Mouse (Mus musculus): ENCODE results near the gene Obsl1. TPM values are rescaled to one million over a fixed set of nuclear protein-coding genes. Genes with fewer than 3 reads are reported as not detected.

Gene Obsl1
- total and polyA plus RNA-seq, 2 experiments: 0.65 to 1.3 TPM

- Histone ChIP-seq H3K27ac (replicated peaks; ENCODE audit: insufficient read depth, low read depth, low read length) (no peak overlapping the region), H3K36me3 (ENCODE audit: control insufficient read depth, insufficient read depth, low read length) (no peaks in the 10 kb centered on the region), H3K9ac (ENCODE audit: low read depth, low read length) (no peak overlapping the region), H3K4me3 (ENCODE audit: insufficient read depth, low read depth, low read length) (no peak overlapping the region), H3K4me1 (ENCODE audit: control insufficient read depth, insufficient read depth, low read length) (no peaks in the 10 kb centered on the region), H3K79me2 (ENCODE audit: control insufficient read depth, insufficient read depth, low read length) (no peaks in the 10 kb centered on the region), H3K27me3 (ENCODE audit: control insufficient read depth, insufficient read depth, low read length) (peaks cover 14% of the 10 kb centered on the region)
- DNase-seq (ENCODE audit: extremely low read depth, low read depth, low spot score): no peak
- no peak for TF ChIP-seq CTCF (IDR thresholded peaks at IDR 0.05; ENCODE audit: low read depth, low read length)
- no peak for TF ChIP-seq POLR2A (IDR thresholded peaks at IDR 0.05; ENCODE audit: extremely low read depth, insufficient read depth, low read length)
- 8% methylated on average over 23 of the region's 23 CpGs for WGBS
These were observed 47.2 kb downstream of the Obsl1 start for GRCm38 (mm10) chr1:75458789-75459684.

GRCm38 (mm10) chr1:75458025-75458788, 48.0 kb downstream of the Obsl1 start:
- DNase-seq (ENCODE audit: extremely low read depth, low read depth, low spot score): no peak
- H3K4me1 ChIP-seq (ENCODE audit: control insufficient read depth, insufficient read depth, low read length): no peaks in the 10 kb centered on the region
- no peak for TF ChIP-seq CTCF (IDR thresholded peaks at IDR 0.05; ENCODE audit: low read depth, low read length)
- H3K27ac ChIP-seq (replicated peaks; ENCODE audit: insufficient read depth, low read depth, low read length): no peak overlapping the region
- 6% methylated on average over 42 of the region's 42 CpGs for WGBS
- no peaks in the 10 kb centered on the region for H3K36me3 ChIP-seq (ENCODE audit: control insufficient read depth, insufficient read depth, low read length)
- no peak overlapping the region for H3K9ac ChIP-seq (ENCODE audit: low read depth, low read length)
- H3K4me3 ChIP-seq (ENCODE audit: insufficient read depth, low read depth, low read length): no peak overlapping the region; the same call in 1 of the 2 replicates
- no peaks in the 10 kb centered on the region for H3K79me2 ChIP-seq (ENCODE audit: control insufficient read depth, insufficient read depth, low read length)
- peaks cover 14% of the 10 kb centered on the region for H3K27me3 ChIP-seq (ENCODE audit: control insufficient read depth, insufficient read depth, low read length)

- DNase-seq (ENCODE audit: extremely low read depth, low read depth, low spot score): no peak
These were observed 48.6 kb downstream of the Obsl1 start for GRCm38 (mm10) chr1:75457710-75458024.

GRCm38 (mm10) chr1:75456746-75457564, 49.3 kb downstream of the Obsl1 start:
- Histone ChIP-seq H3K27me3 (ENCODE audit: control insufficient read depth, insufficient read depth, low read length) (peaks cover 9% of the 10 kb centered on the region), H3K36me3 (ENCODE audit: control insufficient read depth, insufficient read depth, low read length) (no peaks in the 10 kb centered on the region), H3K27ac (replicated peaks; ENCODE audit: insufficient read depth, low read depth, low read length) (no peak overlapping the region), H3K4me3 (ENCODE audit: insufficient read depth, low read depth, low read length) (no peak overlapping the region), H3K9ac (ENCODE audit: low read depth, low read length) (no peak overlapping the region), H3K79me2 (ENCODE audit: control insufficient read depth, insufficient read depth, low read length) (no peaks in the 10 kb centered on the region), H3K4me1 (ENCODE audit: control insufficient read depth, insufficient read depth, low read length) (no peaks in the 10 kb centered on the region)
- WGBS: 23% methylated on average over 14 of the region's 14 CpGs
- TF ChIP-seq POLR2A (IDR thresholded peaks at IDR 0.05; ENCODE audit: extremely low read depth, insufficient read depth, low read length): no peak
- peak; percentile 42 for TF ChIP-seq CTCF (IDR thresholded peaks at IDR 0.05; ENCODE audit: low read depth, low read length)
- DNase-seq (ENCODE audit: extremely low read depth, low read depth, low spot score): no peak

More at GRCm38 (mm10) chr1:75457710-75458024, 48.6 kb downstream of the Obsl1 start:
- Histone ChIP-seq H3K27me3 (ENCODE audit: control insufficient read depth, insufficient read depth, low read length) (peaks cover 14% of the 10 kb centered on the region), H3K4me1 (ENCODE audit: control insufficient read depth, insufficient read depth, low read length) (no peaks in the 10 kb centered on the region), H3K9ac (ENCODE audit: low read depth, low read length) (no peak overlapping the region), H3K36me3 (ENCODE audit: control insufficient read depth, insufficient read depth, low read length) (no peaks in the 10 kb centered on the region), H3K27ac (replicated peaks; ENCODE audit: insufficient read depth, low read depth, low read length) (no peak overlapping the region), H3K79me2 (ENCODE audit: control insufficient read depth, insufficient read depth, low read length) (no peaks in the 10 kb centered on the region), H3K4me3 (ENCODE audit: insufficient read depth, low read depth, low read length) (no peak overlapping the region)
- TF ChIP-seq POLR2A (IDR thresholded peaks at IDR 0.05; ENCODE audit: extremely low read depth, insufficient read depth, low read length): no peak
- no peak for TF ChIP-seq CTCF (IDR thresholded peaks at IDR 0.05; ENCODE audit: low read depth, low read length)
- 10% methylated on average over 8 of the region's 10 CpGs for WGBS

GRCm38 (mm10) chr1:75455948-75456347, 50.3 kb downstream of the Obsl1 start:
- WGBS: 68% methylated on average over 5 of the region's 5 CpGs

More at GRCm38 (mm10) chr1:75455948-75456347, 50.3 kb downstream of the Obsl1 start:
- no peak for DNase-seq (ENCODE audit: extremely low read depth, low read depth, low spot score)
- H3K79me2 ChIP-seq (ENCODE audit: control insufficient read depth, insufficient read depth, low read length): no peaks in the 10 kb centered on the region
- no peak overlapping the region for H3K27ac ChIP-seq (replicated peaks; ENCODE audit: insufficient read depth, low read depth, low read length)
- H3K4me1 ChIP-seq (ENCODE audit: control insufficient read depth, insufficient read depth, low read length): no peaks in the 10 kb centered on the region
- no peak overlapping the region for H3K9ac ChIP-seq (ENCODE audit: low read depth, low read length)
- no peak overlapping the region for H3K4me3 ChIP-seq (ENCODE audit: insufficient read depth, low read depth, low read length)
- H3K36me3 ChIP-seq (ENCODE audit: control insufficient read depth, insufficient read depth, low read length): no peaks in the 10 kb centered on the region
- H3K27me3 ChIP-seq (ENCODE audit: control insufficient read depth, insufficient read depth, low read length): peaks cover 11% of the 10 kb centered on the region; the same call in 1 of the 2 replicates
- TF ChIP-seq POLR2A (IDR thresholded peaks at IDR 0.05; ENCODE audit: extremely low read depth, insufficient read depth, low read length) (no peak), CTCF (IDR thresholded peaks at IDR 0.05; ENCODE audit: low read depth, low read length) (no peak)

Measured in liver, adult 2 months (tissue).